Mouse (Mus musculus) thymus, postnatal 4 days (tissue): ENCODE results near the gene Cog3.

Experiments
- DNase-seq: peaks from one replicate; pipeline ENCODE4 v3.0.0; 2021

Cog3 gene

GRCm38 (mm10) chr14:75757821-75758220 lies 3.5 kb upstream of the Cog3 start:
- DNase-seq = no peak

- no peak for DNase-seq
These were observed 2.7 kb upstream of the Cog3 start for GRCm38 (mm10) chr14:75756971-75757370.

GRCm38 (mm10) chr14:75753206-75753605 lies 1.1 kb downstream of the Cog3 start:
- no peak for DNase-seq

GRCm38 (mm10) chr14:75751040-75751439 lies 3.3 kb downstream of the Cog3 start:
- no peak for DNase-seq

- DNase-seq = no peak
These were observed 5.2 kb downstream of the Cog3 start for GRCm38 (mm10) chr14:75749123-75749522.

GRCm38 (mm10) chr14:75747960-75748359 lies 6.4 kb downstream of the Cog3 start:
- DNase-seq = no peak

- DNase-seq = no peak
These were observed 12.4 kb downstream of the Cog3 start for GRCm38 (mm10) chr14:75741904-75742303.

GRCm38 (mm10) chr14:75735597-75735996 lies 18.7 kb downstream of the Cog3 start:
- no peak for DNase-seq

- DNase-seq = no peak
These were observed 21.7 kb downstream of the Cog3 start for GRCm38 (mm10) chr14:75732631-75733030.

GRCm38 (mm10) chr14:75731361-75731760 lies 23.0 kb downstream of the Cog3 start:
- DNase-seq = no peak

GRCm38 (mm10) chr14:75728111-75728510 lies 26.2 kb downstream of the Cog3 start:
- DNase-seq = no peak

GRCm38 (mm10) chr14:75727046-75727445 lies 27.3 kb downstream of the Cog3 start:
- no peak for DNase-seq

GRCm38 (mm10) chr14:75722816-75723215 lies 31.5 kb downstream of the Cog3 start:
- DNase-seq = no peak

GRCm38 (mm10) chr14:75721977-75722563 lies 32.2 kb downstream of the Cog3 start:
- peak; percentile 52 for DNase-seq

- no peak for DNase-seq
These were observed 34.2 kb downstream of the Cog3 start for GRCm38 (mm10) chr14:75720121-75720520.

- no peak for DNase-seq
These were observed 37.9 kb downstream of the Cog3 start for GRCm38 (mm10) chr14:75716410-75716809.

- no peak for DNase-seq
These were observed 40.7 kb downstream of the Cog3 start for GRCm38 (mm10) chr14:75713661-75714060.

- DNase-seq = no peak
These were observed 41.6 kb downstream of the Cog3 start for GRCm38 (mm10) chr14:75712687-75713086.

- no peak for DNase-seq
These were observed 42.6 kb downstream of the Cog3 start for GRCm38 (mm10) chr14:75711731-75712130.

- DNase-seq = no peak
These were observed 45.3 kb downstream of the Cog3 start for GRCm38 (mm10) chr14:75708986-75709385.

- no peak for DNase-seq
These were observed 46.5 kb downstream of the Cog3 start for GRCm38 (mm10) chr14:75707771-75708170.

GRCm38 (mm10) chr14:75706647-75707046 lies 47.7 kb downstream of the Cog3 start:
- DNase-seq = no peak

- no peak for DNase-seq
These were observed 56.4 kb downstream of the Cog3 start for GRCm38 (mm10) chr14:75697928-75698327.

GRCm38 (mm10) chr14:75696096-75696495 lies 58.2 kb downstream of the Cog3 start:
- DNase-seq = no peak

GRCm38 (mm10) chr14:75690428-75690827 lies 63.9 kb downstream of the Cog3 start:
- no peak for DNase-seq

- DNase-seq = no peak
These were observed 78.0 kb downstream of the Cog3 start for GRCm38 (mm10) chr14:75676316-75676715.
